Mouse (Mus musculus) MEL (cell line): ENCODE results near the gene Rrp12.

Experiments
- BHLHE40 ChIP-seq: IDR thresholded peaks from 2 replicates; pipeline ENCODE4 v1.6.1; 2012; ENCODE audit warnings: low read depth, mild to moderate bottlenecking, inconsistent platforms, low read length, improper control_type of control experiment, borderline replicate concordance
- CTCF ChIP-seq, 3 experiments: IDR thresholded peaks in 2 of 3; conservative IDR thresholded peaks in 1 of 3; 2 replicates each; pipeline ENCODE4 v1.5.1; 2011 to 2012; ENCODE audit warnings: low read length in 3 of 3, low read depth in 2 of 3, mild to moderate bottlenecking in 2 of 3, improper control_type of control experiment in 1 of 3, inconsistent platforms in 1 of 3, mixed read lengths in 1 of 3, moderate library complexity in 1 of 3; ENCODE audit not compliant: control insufficient read depth in 1 of 3, insufficient read depth in 1 of 3, poor library complexity in 1 of 3, severe bottlenecking in 1 of 3
- EP300 ChIP-seq, 2 experiments: IDR thresholded peaks; 2 replicates each; pipeline ENCODE4 v1.6.1; 2011; ENCODE audit warnings: improper control_type of control experiment in 2 of 2, low read length in 2 of 2, low read depth in 1 of 2, mild to moderate bottlenecking in 1 of 2
- JUND ChIP-seq: IDR thresholded peaks from 2 replicates; pipeline ENCODE4 v1.6.1; 2011; ENCODE audit warnings: low read depth, mild to moderate bottlenecking, improper control_type of control experiment, low read length
- MEF2A ChIP-seq: IDR thresholded peaks from 2 replicates; pipeline ENCODE4 v1.6.1; 2014; ENCODE audit warnings: low read depth, mild to moderate bottlenecking, inconsistent platforms, low read length, improper control_type of control experiment; ENCODE audit not compliant: poor library complexity, insufficient replicate concordance, severe bottlenecking; ENCODE audit errors: extremely low read depth
- MYC ChIP-seq: IDR thresholded peaks from 2 replicates; pipeline ENCODE4 v1.6.1; 2011; ENCODE audit warnings: low read depth, mild to moderate bottlenecking, low read length, improper control_type of control experiment, moderate library complexity
- NRF1 ChIP-seq: IDR thresholded peaks from 2 replicates; pipeline ENCODE4 v1.6.1; 2014; ENCODE audit warnings: low read depth, mild to moderate bottlenecking, inconsistent platforms, low read length, improper control_type of control experiment, moderate library complexity; ENCODE audit not compliant: poor library complexity, insufficient read depth, severe bottlenecking
- POLR2A ChIP-seq, 2 experiments: IDR thresholded peaks; 2 replicates each; pipeline ENCODE4 v1.6.1; 2011 to 2012; ENCODE audit warnings: low read length in 2 of 2, mild to moderate bottlenecking in 2 of 2, control low read depth in 1 of 2, improper control_type of control experiment in 1 of 2, low read depth in 1 of 2, moderate library complexity in 1 of 2; ENCODE audit not compliant: control insufficient read depth in 1 of 2, insufficient read depth in 1 of 2, poor library complexity in 1 of 2
- POLR2AphosphoS5 ChIP-seq: IDR thresholded peaks from 2 replicates; pipeline ENCODE4 v1.6.1; 2012; ENCODE audit warnings: low read depth, borderline replicate concordance, mild to moderate bottlenecking, inconsistent platforms, low read length, moderate library complexity, mixed read lengths
- SIN3A ChIP-seq: IDR thresholded peaks from 2 replicates; pipeline ENCODE4 v1.6.1; 2012; ENCODE audit warnings: low read length, improper control_type of control experiment, inconsistent platforms
- ZKSCAN1 ChIP-seq: IDR thresholded peaks from 2 replicates; pipeline ENCODE4 v1.6.1; 2012; ENCODE audit warnings: low read depth, mild to moderate bottlenecking, inconsistent platforms, low read length, improper control_type of control experiment, moderate library complexity

- TF ChIP-seq POLR2A (IDR thresholded peaks at IDR 0.05; ENCODE audit: control insufficient read depth in 1 of 2, insufficient read depth in 1 of 2, low read depth in 1 of 2, low read length in 2 of 2, poor library complexity in 1 of 2) (no peak; a peak in 1 of 4 replicates), MEF2A (no peak), EP300 (IDR thresholded peaks at IDR 0.05; ENCODE audit: low read depth in 1 of 2, low read length in 2 of 2) (no peak), POLR2AphosphoS5 (no peak), JUND (no peak), CTCF (IDR thresholded peaks at IDR 0.05 in 2 of 3, conservative IDR thresholded peaks at IDR 0.05 in 1 of 3; ENCODE audit: control insufficient read depth in 1 of 3, insufficient read depth in 1 of 3, low read depth in 2 of 3, low read length in 3 of 3, poor library complexity in 1 of 3, severe bottlenecking in 1 of 3) (no peak), BHLHE40 (no peak), ZKSCAN1 (no peak), SIN3A (no peak; the same call in 1 of the 2 replicates), NRF1 (no peak), MYC (no peak)
Measured at GRCm38 (mm10) chr19:41832501-41833201, 63.3 kb downstream of the Rrp12 start.
